Mouse (Mus musculus): Measurements from ENCODE around the gene Upf1.

DNA sequence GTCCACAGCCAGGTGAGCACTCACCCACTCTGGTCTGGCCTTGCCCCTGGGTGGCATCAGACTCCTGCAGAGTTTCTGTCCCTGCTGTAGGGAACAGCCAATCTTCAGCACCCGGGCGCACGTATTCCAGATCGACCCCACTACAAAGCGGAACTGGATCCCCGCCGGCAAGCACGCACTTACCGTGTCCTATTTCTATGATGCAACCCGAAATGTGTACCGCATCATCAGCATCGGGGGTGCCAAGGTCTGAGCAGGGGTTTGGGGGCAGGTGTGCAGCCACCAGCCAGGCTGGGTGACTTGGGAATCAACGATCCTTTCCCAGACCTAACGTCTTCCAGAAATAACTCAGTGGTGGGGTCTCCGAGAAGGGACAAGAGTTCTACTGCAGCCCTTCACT is 67.8 kb downstream of the Upf1 start:
- TF ChIP-seq CTCF (IDR thresholded peaks at IDR 0.05; ENCODE audit: control insufficient read depth, insufficient read depth, low read length) = no peak
- TF ChIP-seq POLR2A (IDR thresholded peaks at IDR 0.05; ENCODE audit: borderline replicate concordance, control insufficient read depth, low read depth, low read length) = no peak
